Mouse (Mus musculus) duodenum, adult 2 months (tissue): Measurements from ENCODE around the gene Gm4756. TPM values are rescaled to one million over a fixed set of nuclear protein-coding genes. Genes with fewer than 3 reads are reported as not detected.

Experiments
- polyA plus RNA-seq: library from polyadenylated mRNA; depleted of rRNA; stranded (reverse); fragments of >200 nt; gene quantifications from 2 replicates; pipeline ENCODE4 v1.2.3, GENCODE M21; 2012; ENCODE audit warnings: low replicate concordance; rRNA removed

Gm4756 gene
- polyA plus RNA-seq: not detected in 2 replicates

GRCm38 (mm10) chr12:72649611-72650330 is at the start of gene Gm4756:
Gene Gm4756, minus strand, starts transcription at chr12:72649661.

DNA sequence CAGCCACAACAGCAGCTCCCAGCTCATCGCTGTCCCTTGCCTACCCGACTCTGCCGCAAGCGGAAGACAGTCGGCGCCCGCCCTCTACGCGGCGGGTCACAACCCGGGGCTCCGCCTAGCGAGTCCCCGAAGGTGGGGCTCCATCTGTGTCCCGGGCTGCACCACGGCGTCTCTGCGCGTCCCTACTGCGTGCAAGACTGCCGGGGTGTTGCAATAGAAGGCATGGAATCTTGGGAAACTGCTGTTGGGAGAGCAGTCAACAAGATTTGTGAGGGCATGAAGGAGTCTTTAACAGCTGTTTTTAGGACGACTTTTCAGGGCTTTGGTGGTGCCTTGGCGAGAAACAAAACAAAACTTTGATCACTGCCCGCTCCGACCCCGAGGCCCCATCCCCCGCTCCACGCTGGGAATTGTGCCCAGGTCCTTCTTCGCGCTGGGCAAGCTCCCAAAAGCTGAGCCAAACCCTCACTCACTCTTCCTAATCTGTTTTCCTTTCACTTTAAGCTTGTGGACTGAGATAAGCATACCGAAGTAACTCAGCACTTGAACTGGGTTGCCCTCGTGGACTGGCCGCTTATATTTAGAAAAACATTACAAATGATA is 15.4 kb upstream of the Gm4756 start, which contains the start of gene Dhrs7:
Gene Dhrs7 (minus strand): TSS at position 175 of the 603 bp plus-strand sequence.

DNA sequence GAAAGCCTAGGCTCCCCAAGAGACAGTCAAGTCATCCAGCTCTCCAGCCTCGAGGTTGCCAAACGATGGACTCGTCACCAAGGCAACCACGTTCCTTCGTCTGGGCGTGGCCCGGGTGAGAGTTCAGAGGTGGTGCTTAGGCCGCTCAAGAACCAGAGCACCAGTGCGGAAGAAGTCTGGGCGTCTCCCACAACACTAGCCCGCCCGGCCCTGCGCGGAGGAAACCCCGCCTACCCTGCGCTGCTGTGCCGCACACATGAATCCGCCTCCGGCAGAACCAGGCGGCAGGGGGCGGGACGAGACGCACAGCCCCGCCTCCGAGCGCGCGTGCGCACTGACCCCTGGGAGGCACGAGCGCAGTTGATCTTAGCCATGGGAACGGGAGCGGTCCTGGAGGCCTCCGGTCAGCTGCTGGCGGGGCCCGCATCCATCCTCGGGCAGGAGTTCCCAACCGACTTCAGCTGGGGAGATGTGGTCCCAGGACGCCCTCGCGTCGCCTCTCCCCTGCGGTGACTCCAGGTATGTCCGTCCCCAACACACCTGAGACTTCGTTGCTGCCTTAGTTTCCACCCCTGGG is 113.4 kb downstream of the Gm4756 start, which contains the start of gene Pcnx4:
Gene Pcnx4 (plus strand): TSS at position 363 of the 577 bp plus-strand sequence.

Other genes with a start within 250 kb of the Gm4756 start
- 5.4 and 5.5 TPM in 2 replicates for gene Rtn1, start 240.6 kb downstream of the Gm4756 start, polyA plus RNA-seq
- not detected in 2 replicates for gene Lrrc9, start 207.8 kb downstream of the Gm4756 start, polyA plus RNA-seq
- 0.17 and 0.54 TPM in 2 replicates for gene Pcnx4, start 113.3 kb downstream of the Gm4756 start, polyA plus RNA-seq
- 6.8 and 11.4 TPM in 2 replicates for gene Dhrs7, start 15.2 kb upstream of the Gm4756 start, polyA plus RNA-seq
- 25.7 and 34.1 TPM in 2 replicates for gene Ppm1a, start 107.8 kb upstream of the Gm4756 start, polyA plus RNA-seq